Mouse (Mus musculus) kidney, embryonic 16.5 days (tissue): ENCODE measurements around the gene Bcl9. TPM values are rescaled to one million over a fixed set of nuclear protein-coding genes. Genes with fewer than 3 reads are reported as not detected.

Experiments used
- ATAC-seq: fragments of 200-750 bp; cut with Nextera tagmentation; 2 replicates; pipeline ENCODE4 v1.8.0; 2017; ENCODE audit warnings: moderate TSS enrichment; ENCODE audit not compliant: low FRiP score, low TSS enrichment
- H3K27ac ChIP-seq: fragments of 300-500 bp; sonication (generic); 2 replicates; pipeline ENCODE4 v1.5.1; 2014; ENCODE audit warnings: low read length
- H3K27me3 ChIP-seq: fragments of 300-500 bp; sonication (generic); 2 replicates; pipeline ENCODE4 v1.6.1; 2014; ENCODE audit warnings: low read length, control low read depth, mixed read lengths; ENCODE audit not compliant: insufficient read depth
- H3K36me3 ChIP-seq: fragments of 300-500 bp; sonication (generic); 2 replicates; pipeline ENCODE4 v1.6.1; 2014; ENCODE audit warnings: low read length, control low read depth, mixed read lengths; ENCODE audit not compliant: insufficient read depth
- H3K4me1 ChIP-seq: fragments of 300-500 bp; sonication (generic); 2 replicates; pipeline ENCODE4 v1.6.1; 2014; ENCODE audit warnings: low read length, control low read depth, mixed read lengths; ENCODE audit not compliant: insufficient read depth
- H3K4me2 ChIP-seq: fragments of 300-500 bp; sonication (generic); replicated peaks from 2 replicates; pipeline ENCODE4 v1.6.1; 2014; ENCODE audit warnings: low read depth, low read length
- H3K4me3 ChIP-seq: fragments of 300-500 bp; sonication (generic); 2 replicates; pipeline ENCODE4 v1.5.1; 2014; ENCODE audit warnings: mild to moderate bottlenecking, low read length
- H3K9ac ChIP-seq: fragments of 300-500 bp; sonication (generic); replicated peaks from 2 replicates; pipeline ENCODE4 v1.6.1; 2014; ENCODE audit warnings: low read length
- H3K9me3 ChIP-seq: fragments of 300-500 bp; sonication (generic); 2 replicates; pipeline ENCODE4 v1.6.1; 2016; ENCODE audit warnings: low read length, control low read depth
- WGBS: fragments of 180-500 bp; shearing (Covaris S2); extraction: QIAGEN DNeasy Blood & Tissue Kit; methylation state at CpG from one replicate; pipeline ENCODE4 v1.1.7; 2014; 5-methylcytosine and 5-hydroxymethylcytosine counted together
- polyA plus RNA-seq: library from polyadenylated mRNA; unstranded; fragments of >200 nt; fragmentation: Nextera tagmentation; extraction: Ambion mirVana; gene quantifications from 2 replicates; pipeline ENCODE4 v1.2.1, GENCODE M21; 2015

Bcl9 gene
- polyA plus RNA-seq, 1 experiment from 2014 or later = 60.8 TPM

- no peaks in the 10 kb centered on the region for H3K27me3 ChIP-seq
- no peaks in the 10 kb centered on the region for H3K36me3 ChIP-seq
- peaks cover 26% of the 10 kb centered on the region for H3K4me1 ChIP-seq
- no peak overlapping the region for H3K4me2 ChIP-seq
- ATAC-seq = no peak
- 86% methylated on average over 7 of the region's 7 CpGs for WGBS
- H3K9me3 ChIP-seq = no peaks in the 10 kb centered on the region
- no peak overlapping the region for H3K27ac ChIP-seq
- no peak overlapping the region for H3K4me3 ChIP-seq
- no peak overlapping the region for H3K9ac ChIP-seq
Observed at GRCm38 (mm10) chr3:97300370-97300769, 2.7 kb upstream of the Bcl9 start.

- H3K36me3 ChIP-seq = no peaks in the 10 kb centered on the region
- H3K27me3 ChIP-seq = no peaks in the 10 kb centered on the region
- H3K27ac ChIP-seq = no peak overlapping the region
- H3K4me3 ChIP-seq = no peak overlapping the region
- no peak overlapping the region for H3K9ac ChIP-seq
- no peaks in the 10 kb centered on the region for H3K9me3 ChIP-seq
- peaks cover 29% of the 10 kb centered on the region for H3K4me1 ChIP-seq
- no peak overlapping the region for H3K4me2 ChIP-seq
- no peak for ATAC-seq
Observed at GRCm38 (mm10) chr3:97299885-97300284, 2.2 kb upstream of the Bcl9 start.

- H3K36me3 ChIP-seq = no peaks in the 10 kb centered on the region
- peak overlapping the region; percentile 66 for H3K9ac ChIP-seq
- peak overlapping the region; percentile 68 for H3K4me2 ChIP-seq
- WGBS = 15% methylated on average over 10 of the region's 10 CpGs
- H3K27ac ChIP-seq = peak overlapping the region; percentile 99
- H3K4me3 ChIP-seq = peak overlapping the region; percentile 68
- H3K27me3 ChIP-seq = no peaks in the 10 kb centered on the region
- peaks cover 33% of the 10 kb centered on the region for H3K4me1 ChIP-seq
- no peaks in the 10 kb centered on the region for H3K9me3 ChIP-seq
- peak; percentile 68 for ATAC-seq
Observed at GRCm38 (mm10) chr3:97298856-97299465, 1.2 kb upstream of the Bcl9 start.

- Histone ChIP-seq H3K4me3 (peak overlapping the region; percentile 68), H3K36me3 (no peaks in the 10 kb centered on the region), H3K27me3 (no peaks in the 10 kb centered on the region), H3K4me1 (peaks cover 37% of the 10 kb centered on the region), H3K4me2 (peak overlapping the region; percentile 68), H3K27ac (peak overlapping the region; percentile 99), H3K9me3 (no peaks in the 10 kb centered on the region), H3K9ac (peak overlapping the region; percentile 89)
- under 1% methylated on average over 16 of the region's 16 CpGs for WGBS
- ATAC-seq = peak; percentile 75
Observed at GRCm38 (mm10) chr3:97296941-97297552, 670 bp downstream of the Bcl9 start.

- WGBS = 57% methylated on average over 9 of the region's 9 CpGs
- no peak for ATAC-seq
- 0 out of 2 replicates have a peak overlapping the region, but pooled peaks have one; percentile 11 for H3K27ac ChIP-seq
- no peak overlapping the region for H3K9ac ChIP-seq
- peaks cover 35% of the 10 kb centered on the region for H3K4me1 ChIP-seq
- no peak overlapping the region for H3K4me2 ChIP-seq
- no peaks in the 10 kb centered on the region for H3K27me3 ChIP-seq
- no peaks in the 10 kb centered on the region for H3K9me3 ChIP-seq
- no peaks in the 10 kb centered on the region for H3K36me3 ChIP-seq
- no peak overlapping the region for H3K4me3 ChIP-seq
Observed at GRCm38 (mm10) chr3:97294334-97294733, 3.4 kb downstream of the Bcl9 start.

GRCm38 (mm10) chr3:97284878-97285277 is 12.8 kb downstream of the Bcl9 start:
- H3K36me3 ChIP-seq = peaks cover 7% of the 10 kb centered on the region; the same call in 1 of the 2 replicates
- H3K9me3 ChIP-seq = no peaks in the 10 kb centered on the region
- H3K27me3 ChIP-seq = no peaks in the 10 kb centered on the region
- no peak overlapping the region for H3K9ac ChIP-seq
- H3K4me2 ChIP-seq = no peak overlapping the region
- H3K4me3 ChIP-seq = no peak overlapping the region
- 94% methylated on average over 4 of the region's 4 CpGs for WGBS
- no peak for ATAC-seq
- no peak overlapping the region for H3K27ac ChIP-seq
- no peaks in the 10 kb centered on the region for H3K4me1 ChIP-seq

GRCm38 (mm10) chr3:97284056-97284455 is 13.7 kb downstream of the Bcl9 start:
- peaks cover 7% of the 10 kb centered on the region; the same call in 1 of the 2 replicates for H3K36me3 ChIP-seq
- WGBS = 93% methylated on average over 9 of the region's 9 CpGs
- no peak for ATAC-seq

GRCm38 (mm10) chr3:97281426-97281825 is 16.3 kb downstream of the Bcl9 start:
- Histone ChIP-seq H3K4me1 (no peaks in the 10 kb centered on the region), H3K4me3 (no peak overlapping the region), H3K27me3 (no peaks in the 10 kb centered on the region), H3K9ac (no peak overlapping the region), H3K4me2 (no peak overlapping the region), H3K36me3 (peaks cover 7% of the 10 kb centered on the region; the same call in 1 of the 2 replicates), H3K27ac (no peak overlapping the region), H3K9me3 (no peaks in the 10 kb centered on the region)
- WGBS = 91% methylated on average over 7 of the region's 7 CpGs
- ATAC-seq = no peak

More at GRCm38 (mm10) chr3:97284056-97284455, 13.7 kb downstream of the Bcl9 start:
- H3K4me2 ChIP-seq = no peak overlapping the region
- no peak overlapping the region for H3K9ac ChIP-seq
- no peaks in the 10 kb centered on the region for H3K27me3 ChIP-seq
- no peaks in the 10 kb centered on the region for H3K4me1 ChIP-seq
- no peak overlapping the region for H3K4me3 ChIP-seq
- no peaks in the 10 kb centered on the region for H3K9me3 ChIP-seq
- no peak overlapping the region for H3K27ac ChIP-seq

GRCm38 (mm10) chr3:97275708-97276107 is 22.0 kb downstream of the Bcl9 start:
- H3K36me3 ChIP-seq = peaks cover 3% of the 10 kb centered on the region
- H3K4me1 ChIP-seq = peaks cover 18% of the 10 kb centered on the region; the same call in 1 of the 2 replicates
- no peak for ATAC-seq
- no peak overlapping the region for H3K9ac ChIP-seq
- no peak overlapping the region for H3K4me2 ChIP-seq
- H3K4me3 ChIP-seq = no peak overlapping the region
- 0 out of 2 replicates have a peak overlapping the region, but pooled peaks have one; percentile 34 for H3K27ac ChIP-seq
- H3K9me3 ChIP-seq = no peaks in the 10 kb centered on the region
- H3K27me3 ChIP-seq = no peaks in the 10 kb centered on the region
- 69% methylated on average over 5 of the region's 5 CpGs for WGBS
